Mouse (Mus musculus) stomach, postnatal 0 days (tissue): Measurements from ENCODE around the gene Ankrd26.

Experiments
- CTCF ChIP-seq: IDR thresholded peaks from 2 replicates; pipeline ENCODE4 v1.5.1; 2016; ENCODE audit warnings: antibody characterized with exemption, low read depth, mild to moderate bottlenecking, moderate library complexity
- EP300 ChIP-seq: optimal IDR thresholded peaks from 2 replicates; pipeline ENCODE3; 2016; ENCODE audit warnings: antibody characterized with exemption

GRCm38 (mm10) chr6:118457726-118458125 lies 104.3 kb downstream of the Ankrd26 start:
- no peak for TF ChIP-seq CTCF
- TF ChIP-seq EP300, result no peak
